8 mouse cellular contexts compared by ENCODE assay signal in the genomic region with DNA sequence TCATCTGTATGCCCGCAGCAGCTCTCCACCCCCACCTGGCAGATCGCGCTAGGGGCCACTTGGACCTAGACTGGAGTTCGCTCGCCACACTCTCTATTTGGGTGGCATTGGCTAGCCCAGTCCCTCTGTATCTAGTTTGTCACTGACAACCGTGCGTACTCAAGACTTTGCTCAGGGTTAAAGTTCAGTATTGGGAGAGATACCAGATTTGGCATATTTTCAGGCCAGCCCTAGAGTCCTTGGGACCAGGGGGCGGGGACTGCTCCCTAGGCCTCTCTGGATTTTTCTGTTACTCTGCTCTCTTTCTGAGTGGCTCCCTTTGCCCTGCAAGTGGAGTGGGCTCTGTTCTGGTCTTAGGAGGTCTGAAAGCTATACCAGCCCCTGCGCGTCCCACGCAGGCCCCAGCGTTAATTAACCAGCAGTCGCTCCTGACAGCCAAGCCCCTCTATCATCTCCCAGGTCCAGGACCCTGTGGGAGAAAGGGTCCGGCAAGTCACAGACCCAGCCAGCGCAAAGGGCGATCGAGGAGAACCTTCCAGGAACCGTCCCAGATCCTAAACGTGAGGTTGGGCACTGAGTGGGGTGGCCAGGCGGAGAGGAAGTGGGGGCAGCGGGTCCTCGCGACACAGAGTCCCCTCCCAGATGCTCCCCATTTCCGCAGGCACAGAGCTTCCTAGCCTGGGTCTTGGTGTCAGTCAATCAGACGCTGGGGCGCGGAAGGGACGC. TPM values are rescaled to one million over a fixed set of nuclear protein-coding genes. Genes with fewer than 3 reads are reported as not detected.
DNase-seq lines count a peak whose midpoint lies in the region; ATAC-seq lines count a peak whose summit lies in the region.

A gene (plus strand): TSS at position 256 of the 726 bp plus-strand sequence.

- no peaks in the 10 kb centered on the region for H3K36me3 ChIP-seq in forebrain, embryonic 15.5 days

- peak within 1 kb of the TSS; percentile 85 for H3K27ac ChIP-seq in forebrain, embryonic 15.5 days (replicated peaks)

- H3K4me3 ChIP-seq in forebrain, embryonic 15.5 days, result peak within 1 kb of the TSS; percentile 55

- peak within 1 kb of the TSS; percentile 84 for H3K4me2 ChIP-seq in forebrain, embryonic 15.5 days (replicated peaks)

- H3K4me1 ChIP-seq in forebrain, embryonic 15.5 days, result peaks cover 17% of the 10 kb centered on the region

- no peaks in the 10 kb centered on the region for H3K9me3 ChIP-seq in forebrain, embryonic 15.5 days

- H3K9ac ChIP-seq in forebrain, embryonic 15.5 days (replicated peaks), result peak within 1 kb of the TSS; percentile 67

- no peaks in the 10 kb centered on the region for H3K27me3 ChIP-seq in forebrain, embryonic 15.5 days

- no peak for DNase-seq in layer of hippocampus, adult 8-10 months (ENCODE audit: low spot score in 2 of 2)
- no peak for DNase-seq in layer of hippocampus, adult 9-10 months (ENCODE audit: low spot score)
- peak; percentile 55 for DNase-seq in adrenal gland, postnatal 25 days
- DNase-seq in heart, postnatal 4 days, result peak; percentile 26
- peak in 1 of 2 experiments; percentile 30 for DNase-seq in left cerebral cortex, adult 8-10 months (ENCODE audit: low spot score in 2 of 2)
- peak; percentile 65 for DNase-seq in thymus, postnatal 4 days

- WGBS in forebrain, embryonic 15.5 days, result 4% methylated on average over 28 of the region's 28 CpGs

- peak; percentile 30 for ATAC-seq in forebrain, embryonic 15.5 days (replicated peaks)
- peak; percentile 29 for ATAC-seq in megakaryocyte progenitor cell, adult 5-6 weeks (replicated peaks; ENCODE audit: poor library complexity)

RNA-seq across cellular contexts. Expression of the gene that starts here (rescaled TPM):
- total RNA-seq in layer of hippocampus, adult 8-10 months (2022), result 10 to 100 TPM; 24.6 to 30.9 (median 28.9) TPM
- total RNA-seq in adrenal gland, postnatal 25 days (2021), result 31.1 and 39.9 TPM in 2 replicates
- 16.8 and 17.7 TPM in 2 replicates for polyA plus RNA-seq in forebrain, embryonic 15.5 days (2015; fragmentation: Nextera tagmentation; extraction: Ambion mirVana)
- total RNA-seq in heart, postnatal 4 days (2021), result 10 to 100 TPM; 14.2 to 15.7 TPM
- total RNA-seq in left cerebral cortex, adult 8-10 months (2022), result 10 to 100 TPM; 23.0 to 27.9 (median 25.2) TPM
- 18.8 and 19.5 TPM in 2 replicates for total RNA-seq in megakaryocyte progenitor cell, adult 5-6 weeks (2015)
- 22.7 and 29.4 TPM in 2 replicates for total RNA-seq in megakaryocyte progenitor cell, adult 5-6 weeks (2017)

Comparison
In these comparisons a context has a peak if more than half of its experiments do, and no peak if none do; other contexts are left out.
1. DNase-seq: peak in adrenal gland, postnatal 25 days (single experiment), heart, postnatal 4 days (single experiment) and thymus, postnatal 4 days (single experiment); none in layer of hippocampus, adult 8-10 months (0 of 2) and layer of hippocampus, adult 9-10 months (single experiment).